Mouse (Mus musculus): Measurements from ENCODE around the gene Hormad1.

DNA sequence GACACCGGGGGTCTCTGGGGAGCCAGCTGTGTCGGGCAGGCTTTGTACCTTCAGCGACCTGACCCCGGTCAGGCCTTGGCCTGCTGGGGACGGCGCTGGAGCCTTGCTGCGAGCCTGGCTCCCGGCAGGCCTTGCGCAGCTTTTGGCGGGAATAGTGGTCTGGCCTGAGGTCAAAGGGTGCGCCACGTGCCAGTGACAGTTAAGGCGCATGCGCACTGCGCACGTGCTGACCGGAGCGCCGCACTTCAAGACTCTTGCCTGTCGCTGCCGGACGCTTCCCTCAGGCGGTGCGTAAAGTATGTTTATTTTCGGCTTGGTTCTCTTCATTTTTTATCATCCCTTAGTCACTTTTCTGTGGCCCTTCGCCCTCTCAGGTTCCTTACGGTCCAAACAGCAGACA lies at the start of gene Hormad1:
- TF ChIP-seq CTCF (IDR thresholded peaks at IDR 0.05; ENCODE audit: borderline replicate concordance, insufficient read depth, low read length): no peak
- no peak for TF ChIP-seq POLR2A (IDR thresholded peaks at IDR 0.05; ENCODE audit: low read depth, low read length)
